Mouse (Mus musculus) lung, postnatal 36 days (tissue): Measurements from ENCODE around the gene Gtsf1.
"Not testable (repeated sequence)": the region's sequence is repeated elsewhere in the genome, so short reads cannot be mapped to it uniquely, and the experiment has no call there.

ENCODE experiments used
- DNase-seq: peaks from one replicate; pipeline ENCODE4 v3.0.0; 2022; ENCODE audit warnings: mixed read lengths

Gene Gtsf1

DNA sequence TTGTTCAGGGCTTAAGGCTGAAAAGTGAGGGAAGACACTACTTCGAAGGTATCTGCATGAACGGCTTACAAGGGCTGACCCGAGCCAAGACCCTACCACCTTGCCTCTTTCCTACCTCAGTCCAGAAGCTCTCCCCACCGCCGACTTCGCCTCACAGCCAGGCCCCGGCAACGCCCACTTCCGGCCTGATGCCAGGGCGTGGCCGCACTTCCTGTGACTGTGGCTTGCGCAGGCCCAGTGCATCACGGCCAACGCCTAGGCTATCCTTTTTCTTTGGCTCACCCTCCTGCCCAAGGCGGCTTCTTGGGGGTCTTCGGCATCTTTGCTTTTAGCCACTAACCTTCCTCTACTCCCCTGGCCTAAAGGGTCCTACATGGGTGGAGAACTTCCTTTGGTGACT, at the start of gene Gtsf1:
Gtsf1 (minus strand) TSS at position 230 of the 400 bp plus-strand sequence.
- DNase-seq, result no peak

DNA sequence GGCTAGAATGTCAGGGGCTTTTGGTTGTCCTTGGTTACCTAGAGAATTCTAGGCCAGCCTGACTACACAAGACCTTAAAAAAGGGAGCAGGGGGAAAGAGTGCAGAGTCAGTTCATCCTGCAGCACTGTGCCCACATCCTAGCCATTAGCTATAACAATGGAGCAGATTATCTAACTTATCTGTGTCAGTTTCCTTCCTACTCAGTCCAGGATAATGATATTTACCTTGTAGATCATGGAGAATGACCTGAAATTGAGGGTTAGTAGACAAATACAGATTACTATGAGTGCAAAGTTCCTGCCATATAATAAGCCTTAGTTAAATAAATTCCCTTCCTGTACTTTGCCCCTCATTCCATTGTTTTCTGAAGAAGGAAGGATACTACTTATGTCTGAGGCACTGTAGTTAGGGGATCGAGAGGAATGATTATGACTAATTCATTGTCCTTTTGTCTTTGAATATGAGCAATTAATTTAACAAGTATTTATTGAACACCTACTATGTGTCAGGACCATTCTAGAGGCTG, 48.9 kb upstream of the Gtsf1 start:
- no peak for DNase-seq

DNA sequence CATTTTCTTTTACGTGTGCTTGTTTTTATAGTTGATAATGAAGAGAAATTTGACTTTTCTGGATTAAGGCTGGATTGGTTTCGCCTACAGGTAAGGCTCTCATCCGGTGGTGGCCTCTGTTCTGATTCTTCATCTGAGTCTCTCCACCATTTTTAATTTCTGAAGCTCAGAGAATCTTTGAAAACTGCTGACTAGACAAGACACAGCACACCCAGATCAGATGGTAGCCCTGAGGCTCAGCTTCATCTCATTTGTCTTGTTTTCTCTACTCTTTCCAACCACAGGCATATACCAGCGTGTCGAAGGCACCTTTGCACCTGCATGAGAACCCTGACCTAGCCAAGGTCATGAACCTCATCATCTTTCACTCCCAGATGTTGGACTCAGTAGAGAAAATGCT, 43.5 kb upstream of the Gtsf1 start:
- DNase-seq, result no peak

DNA sequence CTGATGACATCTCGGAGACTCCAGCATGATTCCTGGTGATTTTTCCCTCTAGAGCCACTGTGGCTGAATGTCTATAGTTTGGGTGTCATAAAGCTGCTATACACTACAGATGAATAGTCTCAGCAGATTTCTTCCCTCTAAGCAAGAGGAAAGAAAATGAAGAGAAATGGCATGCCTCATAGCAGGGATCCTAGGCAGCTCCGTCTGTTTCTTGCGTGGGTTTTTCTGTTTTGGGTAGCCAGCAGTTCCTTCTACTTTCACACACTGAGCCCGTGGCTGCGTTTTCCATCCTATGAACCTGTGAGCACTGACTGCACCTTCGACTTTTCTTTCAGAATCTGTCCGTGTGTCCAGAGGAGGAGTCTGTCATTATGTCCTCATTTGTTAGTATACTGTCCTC, 42.9 kb upstream of the Gtsf1 start:
- DNase-seq, result no peak

DNA sequence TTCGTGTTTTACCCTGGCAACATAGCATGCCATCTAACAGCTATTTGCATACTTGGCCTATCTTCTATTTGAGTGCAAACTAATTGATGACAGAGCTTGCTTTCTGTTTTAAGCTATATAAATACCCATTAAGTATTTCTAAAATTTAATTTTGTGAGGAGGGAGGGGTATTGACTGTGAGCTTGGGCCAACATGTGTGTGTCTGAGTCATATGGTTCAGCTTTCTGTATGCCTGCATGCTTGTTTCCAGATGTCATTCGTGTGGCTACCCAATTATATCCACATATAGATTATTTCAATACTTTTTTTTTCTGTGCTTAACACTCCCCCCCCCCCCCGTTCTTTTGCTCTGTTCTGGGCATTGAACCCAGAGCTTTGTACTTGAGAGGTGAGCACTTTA, 42.0 kb upstream of the Gtsf1 start:
- no peak for DNase-seq

DNA sequence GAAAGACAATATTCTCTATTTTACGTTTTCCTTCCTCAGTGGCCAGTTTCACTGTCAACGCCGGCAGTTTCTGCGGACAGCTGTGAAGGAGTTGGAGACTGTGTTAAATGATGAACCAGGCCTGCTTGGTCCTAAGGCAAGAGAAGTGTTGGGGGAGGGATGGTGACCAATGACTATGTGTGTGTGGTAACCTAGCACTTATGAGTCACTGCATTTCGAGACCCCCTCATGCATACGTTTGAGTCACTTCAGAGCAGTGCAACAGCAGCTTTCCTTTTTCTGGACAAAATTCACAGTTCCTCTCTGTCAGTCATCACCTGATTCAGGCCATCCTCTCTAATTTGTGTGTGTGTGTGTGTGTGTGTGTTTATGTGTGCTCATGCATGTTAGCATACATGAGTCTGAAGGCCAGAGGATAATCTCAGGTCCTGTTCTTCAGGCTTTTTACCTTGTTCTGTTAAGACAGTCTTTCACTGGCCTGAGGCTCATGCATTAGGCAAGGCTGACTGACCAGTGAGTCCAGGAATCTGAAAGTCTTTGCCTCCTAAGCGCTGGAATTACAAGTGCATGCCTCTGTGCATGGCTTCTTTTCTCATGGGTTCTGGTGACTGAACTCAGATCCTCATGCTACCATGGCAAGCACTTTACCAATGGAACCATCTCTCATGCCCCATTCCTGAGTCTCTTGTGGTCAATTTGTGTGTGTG, 41.4 kb upstream of the Gtsf1 start:
- no peak for DNase-seq

DNA sequence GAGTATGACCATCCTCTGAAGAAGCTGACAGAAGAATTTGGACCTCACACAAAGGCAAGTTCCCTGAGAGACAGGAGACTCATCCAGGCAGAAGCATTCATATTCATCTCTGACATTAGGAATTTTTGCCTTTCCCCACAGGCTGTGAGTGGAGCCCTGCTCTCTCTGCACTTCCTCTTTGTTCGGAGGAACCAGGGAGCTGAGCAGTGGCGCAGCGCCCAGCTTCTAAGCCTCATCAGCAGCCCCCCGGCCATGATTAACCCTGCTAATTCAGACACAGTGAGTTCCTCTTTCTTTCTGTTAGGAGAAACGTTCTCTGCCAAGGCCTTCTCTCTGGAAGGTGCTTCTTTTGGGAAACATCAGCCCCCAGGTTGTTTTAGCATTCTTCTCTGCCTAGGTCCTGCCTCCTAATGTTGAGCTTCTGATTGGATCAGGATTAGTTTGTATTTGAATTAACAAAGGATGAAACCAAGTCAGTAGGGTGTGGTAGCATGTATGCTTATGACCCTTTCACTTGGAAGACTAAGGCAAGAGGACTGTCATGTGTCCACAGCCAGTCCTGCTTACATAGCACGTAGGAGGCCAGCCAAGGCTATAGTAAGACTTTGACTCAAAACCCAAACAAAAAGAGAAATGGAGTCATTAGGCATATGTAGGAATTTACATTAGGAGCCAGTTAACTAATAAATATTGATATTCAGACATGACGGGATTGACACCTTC, 32.4 kb upstream of the Gtsf1 start:
- DNase-seq, result peak; percentile 21

DNA sequence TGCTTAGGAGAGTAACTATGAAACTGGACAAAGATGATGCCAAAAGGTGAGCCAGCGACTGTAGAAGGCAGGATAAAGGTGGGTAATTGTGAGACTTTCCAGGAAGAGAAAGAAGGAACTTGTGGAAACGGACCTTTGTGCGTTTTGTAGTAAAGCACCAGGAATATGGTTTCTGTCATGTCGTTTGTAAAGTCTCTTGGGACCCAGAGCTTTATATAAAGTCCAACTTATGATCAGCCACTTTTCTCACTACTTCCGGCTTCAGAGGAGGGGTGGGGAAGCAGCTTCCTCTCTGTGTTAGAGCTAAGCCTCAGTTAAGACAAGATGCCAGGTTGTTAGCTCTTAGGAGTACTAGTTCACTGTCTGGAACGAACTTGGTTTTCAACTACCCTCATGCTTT, 24.2 kb upstream of the Gtsf1 start:
- DNase-seq, result no peak

DNA sequence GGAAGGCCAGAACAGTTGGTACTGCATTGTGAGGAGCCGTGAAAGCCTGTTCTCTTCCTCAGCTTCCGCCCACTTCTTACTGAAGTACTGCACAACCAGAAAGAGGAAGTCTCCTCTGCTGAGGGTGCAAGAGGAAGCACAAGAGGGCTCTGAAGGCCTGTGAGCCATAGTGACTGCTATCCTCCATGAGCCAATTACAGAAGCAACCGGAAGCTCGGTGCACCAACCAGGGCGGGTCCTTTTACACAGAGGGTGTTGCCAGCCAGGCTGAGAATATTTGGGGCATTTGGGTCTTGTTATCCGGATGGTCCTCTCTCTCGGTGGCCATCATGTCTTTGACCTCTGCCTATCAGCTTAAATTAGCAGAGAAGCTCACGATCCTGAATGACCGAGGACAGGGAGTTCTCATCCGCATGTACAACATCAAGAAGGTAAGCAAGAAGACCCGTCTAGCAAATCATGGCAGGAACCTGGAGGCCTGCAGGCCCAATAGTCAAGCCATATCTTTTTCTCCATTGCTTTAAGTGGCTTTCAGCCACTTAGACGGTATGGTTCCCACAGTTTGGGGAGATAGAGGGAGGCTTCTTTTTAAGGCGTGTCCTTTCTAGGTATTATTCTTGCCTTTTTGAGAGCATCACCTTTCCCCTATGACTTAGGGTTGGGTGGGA, 23.4 kb upstream of the Gtsf1 start, which contains the start of gene Nckap1l:
Nckap1l (plus strand) TSS at position 244 of the 668 bp plus-strand sequence.
- DNase-seq, result peak; percentile 84

DNA sequence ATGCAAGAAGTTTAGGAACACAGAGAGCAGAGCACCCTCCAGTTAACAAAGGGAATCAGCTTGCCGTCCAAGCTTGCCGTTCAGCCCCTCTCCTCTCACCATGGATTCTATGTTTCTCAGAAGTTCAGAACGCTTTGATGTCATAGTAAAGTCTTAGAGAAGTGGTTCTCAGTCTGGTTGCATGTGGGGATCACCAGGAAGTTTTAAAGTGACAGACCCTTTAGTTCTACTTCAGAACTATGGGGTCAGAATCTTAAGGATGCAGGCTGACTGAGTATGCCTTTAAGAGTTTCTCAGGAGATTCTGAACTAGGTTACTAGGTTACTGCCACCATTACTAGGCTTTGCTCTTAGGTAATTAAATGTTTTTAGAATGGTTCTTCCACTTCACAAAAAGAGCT, 18.1 kb upstream of the Gtsf1 start, which contains the start of gene Gtsf2:
Gtsf2 (minus strand) TSS at position 101 of the 400 bp plus-strand sequence.
- DNase-seq, result no peak

DNA sequence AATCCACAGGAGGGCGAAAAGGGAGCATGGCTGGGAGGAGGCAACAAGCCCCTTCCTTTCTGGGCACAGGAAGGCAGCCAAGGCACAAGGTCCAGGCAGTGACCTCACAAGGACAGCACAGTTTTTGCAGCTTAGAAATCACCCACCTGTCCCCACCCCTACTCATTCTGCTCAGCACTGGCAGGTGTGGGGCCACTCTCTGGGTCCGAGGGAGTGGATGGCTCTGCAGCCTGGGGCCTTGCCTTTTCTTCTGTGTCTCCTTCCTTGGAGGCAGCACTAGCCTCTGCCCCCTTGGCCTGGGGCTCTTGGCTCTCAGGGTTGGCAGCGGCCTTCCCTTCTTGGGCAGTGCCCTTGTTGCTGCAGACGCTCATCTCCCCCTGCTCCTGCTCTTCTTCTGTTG, 15.7 kb upstream of the Gtsf1 start:
- not testable (repeated sequence) for DNase-seq

DNA sequence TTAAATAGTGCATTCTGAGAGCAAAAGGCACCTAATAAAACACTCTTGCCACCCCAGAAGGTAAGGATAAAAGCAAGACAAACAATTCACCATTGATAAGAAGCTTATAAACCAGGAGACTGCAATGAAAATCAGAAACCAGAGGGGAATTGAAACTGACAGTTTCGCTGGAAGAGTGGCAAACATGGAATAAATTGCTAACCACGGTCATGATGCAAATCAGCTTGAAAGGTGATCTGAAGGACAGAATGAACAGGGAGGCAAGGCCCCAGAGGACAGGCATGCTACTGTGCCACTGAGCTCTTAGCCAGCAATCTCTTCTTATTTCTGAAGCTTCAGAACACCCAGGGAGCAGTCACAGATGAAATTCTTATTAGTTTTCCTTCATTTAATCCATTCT, 3.3 kb downstream of the Gtsf1 start:
- DNase-seq, result no peak

DNA sequence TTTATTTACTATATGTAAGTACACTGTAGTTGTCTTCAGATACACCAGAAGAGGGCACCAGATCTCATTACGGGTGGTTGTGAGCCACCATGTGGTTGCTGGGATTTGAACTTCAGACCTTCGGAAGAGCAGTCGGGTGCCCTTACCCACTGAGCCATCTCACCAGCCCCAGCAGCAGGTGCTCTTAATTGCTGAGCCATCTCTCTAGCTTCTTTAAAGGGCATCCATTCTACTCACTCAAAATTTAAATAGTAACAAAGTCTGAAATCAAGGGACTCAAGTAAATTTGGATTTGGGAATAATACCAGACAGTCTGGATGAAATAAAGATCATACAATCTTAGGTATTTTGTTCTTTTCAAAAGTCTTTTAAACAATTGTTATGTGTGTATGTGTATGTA, 24.7 kb downstream of the Gtsf1 start:
- not testable (repeated sequence) for DNase-seq

DNA sequence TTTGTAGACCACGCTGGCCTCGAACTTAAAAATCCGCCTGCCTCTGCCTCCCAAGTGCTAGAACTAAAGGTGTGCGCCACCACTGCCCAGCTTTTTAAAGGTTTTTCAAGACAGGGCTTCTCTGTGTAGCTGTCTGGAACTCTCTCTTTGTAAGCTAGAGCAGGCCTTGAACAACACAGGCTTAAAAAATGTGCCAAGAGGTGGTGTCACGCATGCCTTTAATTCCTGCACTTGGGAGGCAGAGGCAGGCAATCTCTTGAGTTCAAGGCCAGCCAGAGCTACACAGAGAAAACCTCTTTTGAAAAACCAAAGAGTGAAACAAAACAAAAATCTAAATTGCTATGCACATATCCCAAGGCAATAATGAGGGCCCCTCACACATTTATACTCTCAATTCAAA, 28.9 kb downstream of the Gtsf1 start:
- DNase-seq, result no peak

DNA sequence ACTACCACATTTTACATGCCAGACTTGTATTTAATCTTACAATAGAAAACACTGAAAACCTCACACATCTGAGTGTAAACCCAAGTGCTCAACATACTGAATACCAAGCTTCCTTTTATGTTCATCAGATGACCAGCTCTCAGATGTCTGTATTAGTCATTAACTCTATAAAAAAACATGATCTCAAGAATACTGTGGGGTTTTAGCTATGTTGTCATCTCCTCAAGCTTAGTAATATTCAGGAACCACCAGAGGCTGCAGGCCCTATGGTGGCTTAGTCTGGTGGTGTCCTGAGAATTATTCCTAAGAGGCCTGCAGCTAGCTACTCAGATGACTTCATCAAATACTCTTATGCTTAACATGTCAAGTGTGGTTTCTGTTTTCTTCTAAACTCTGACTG, 36.7 kb downstream of the Gtsf1 start:
- no peak for DNase-seq

DNA sequence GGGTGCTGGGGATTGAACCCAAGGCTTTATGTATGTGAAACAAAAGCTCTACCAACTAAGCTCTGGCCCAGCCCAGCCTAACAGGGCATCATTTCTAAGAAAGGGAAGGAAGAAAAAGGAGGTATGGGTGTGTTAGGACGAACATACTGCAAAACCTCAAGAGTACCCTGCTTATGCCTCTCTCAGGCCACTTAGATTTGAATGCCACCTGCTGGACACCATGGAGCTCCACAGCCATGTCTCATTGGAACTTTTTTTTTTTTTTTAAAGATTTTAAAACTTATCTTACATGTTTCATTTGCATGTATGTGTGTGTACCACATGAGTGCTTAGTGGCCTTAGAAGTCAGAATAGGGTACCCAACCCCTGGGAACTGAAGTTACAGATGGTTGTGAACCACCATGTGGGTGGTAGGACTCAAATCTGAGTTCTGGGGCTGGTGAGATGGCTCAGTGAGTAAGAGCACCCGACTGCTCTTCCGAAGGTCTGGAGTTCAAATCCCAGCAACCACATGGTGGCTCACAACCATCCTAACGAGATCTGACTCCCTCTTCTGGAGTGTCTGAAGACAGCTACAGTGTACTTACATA, 41.6 kb downstream of the Gtsf1 start:
- peak; percentile 50 for DNase-seq

DNA sequence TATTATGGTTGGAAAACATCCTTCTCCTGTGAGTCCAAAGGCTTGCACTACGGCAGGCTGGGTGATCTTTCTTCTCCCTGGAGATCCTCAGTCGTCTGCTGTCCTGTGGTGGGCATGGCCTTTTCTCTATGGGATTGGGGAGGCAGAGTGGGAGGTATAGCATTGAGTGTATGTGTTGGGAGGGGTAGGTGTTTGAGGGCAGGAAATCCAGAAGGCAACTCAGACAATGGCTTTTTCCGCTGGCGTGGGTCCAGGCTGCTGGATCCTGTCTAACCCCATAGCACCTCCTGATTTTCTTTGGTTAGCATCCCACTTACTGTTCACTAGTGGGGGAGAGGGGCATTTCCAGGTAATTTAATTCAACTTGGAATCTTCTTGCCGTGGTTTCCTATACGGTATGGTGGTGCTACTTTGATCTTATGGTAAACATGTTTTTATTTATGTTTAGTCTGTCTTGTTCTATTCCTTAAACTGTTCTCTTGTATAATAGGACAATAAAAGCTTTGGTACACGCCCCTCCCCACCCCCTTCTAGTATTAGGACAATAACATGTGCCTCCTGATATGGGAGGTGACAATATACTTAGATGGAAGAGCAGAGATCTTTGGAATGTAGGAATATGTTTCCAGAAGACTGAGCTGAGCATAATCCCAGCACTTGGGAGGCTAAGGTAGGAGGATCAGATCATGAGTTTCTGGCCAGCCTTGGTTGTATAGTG, 46.3 kb downstream of the Gtsf1 start:
- peak; percentile 84 for DNase-seq

DNA sequence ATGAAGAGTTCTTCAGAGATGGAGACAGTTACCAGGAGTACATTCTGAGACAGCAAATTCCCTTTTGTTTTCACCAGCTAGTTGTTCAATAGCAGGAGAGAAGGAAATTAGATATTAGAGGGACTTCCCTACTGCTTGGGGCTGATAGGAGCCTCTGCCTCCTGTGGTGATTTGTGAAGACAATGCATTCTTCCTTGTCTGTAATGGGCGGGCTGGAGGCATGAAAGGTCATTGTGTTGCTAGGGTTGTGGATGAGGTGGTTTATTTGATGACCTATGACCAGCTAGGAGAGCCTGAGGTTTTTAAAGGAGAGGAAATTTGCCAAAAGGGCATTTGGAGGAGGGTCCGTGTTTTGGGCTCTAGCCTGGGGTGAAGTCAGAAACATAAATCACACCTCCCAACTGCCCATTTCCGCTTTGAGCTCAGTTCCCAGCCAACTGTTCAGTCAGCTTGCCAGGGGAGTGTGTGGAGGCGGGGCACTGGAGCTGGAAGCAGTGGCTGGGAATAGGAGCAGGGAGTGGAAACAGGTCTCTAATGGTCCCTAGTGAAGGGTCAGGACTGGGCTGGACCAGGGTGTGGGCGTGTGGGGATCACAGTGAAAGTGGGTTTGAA, 47.4 kb downstream of the Gtsf1 start:
- DNase-seq, result peak; percentile 82

DNA sequence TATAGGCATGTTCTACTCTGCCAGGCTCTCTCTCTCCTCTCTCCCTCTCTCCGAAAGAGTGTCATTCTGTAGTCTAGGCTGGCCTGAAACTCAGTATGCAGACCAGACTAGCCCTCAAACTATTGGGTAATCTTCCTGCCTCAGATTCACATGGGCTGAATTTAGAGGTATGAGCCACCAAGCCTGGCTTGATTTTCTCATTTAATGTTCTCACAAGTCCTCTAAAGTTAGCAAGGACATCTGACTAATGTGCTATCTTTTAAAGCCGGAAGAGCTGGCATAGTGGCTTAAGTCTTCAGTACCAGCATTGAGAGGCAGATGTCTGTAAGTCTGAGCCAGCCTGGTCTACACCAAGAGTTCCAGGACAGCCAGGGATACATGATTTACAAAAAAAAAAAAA, 48.2 kb downstream of the Gtsf1 start:
- DNase-seq, result no peak

DNA sequence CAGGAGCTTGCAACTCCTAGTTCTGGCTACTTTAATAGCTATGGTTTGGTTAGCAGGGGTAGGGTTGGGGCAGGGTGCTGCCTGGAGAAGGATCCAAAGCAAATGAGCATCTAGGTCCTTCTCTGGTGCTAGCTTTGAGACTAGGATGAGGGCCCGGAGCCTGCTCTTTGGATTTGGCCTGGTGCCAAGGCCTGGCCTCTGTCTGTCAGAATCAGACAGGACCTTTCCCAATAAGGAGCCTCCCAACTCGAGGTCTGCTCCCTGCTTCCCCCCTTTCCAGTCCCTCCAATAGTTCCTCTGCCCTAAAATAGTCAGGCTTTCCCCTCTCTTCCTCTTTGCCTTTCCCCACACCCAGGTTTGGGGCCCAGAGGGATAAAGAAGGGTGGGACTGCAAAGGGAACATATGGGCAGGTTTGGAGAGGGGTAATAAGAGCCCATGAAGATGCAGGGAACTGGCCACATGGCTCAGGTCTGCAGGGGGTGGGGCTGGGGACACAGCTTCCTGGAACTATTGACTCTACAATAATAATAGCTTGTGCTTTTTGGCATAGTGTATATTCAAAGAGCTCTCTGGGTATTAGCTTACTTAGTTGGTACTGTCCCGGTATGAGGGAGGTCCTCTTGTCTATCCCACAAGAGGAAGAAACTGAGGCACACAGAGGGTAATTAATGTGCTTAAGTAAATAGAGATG, 51.5 kb downstream of the Gtsf1 start:
- no peak for DNase-seq
